Mouse (Mus musculus) midbrain, embryonic 10.5 days (tissue): ENCODE measurements around the gene Atp4b. TPM values are rescaled to one million over a fixed set of nuclear protein-coding genes. Genes with fewer than 3 reads are reported as not detected.

Source experiments
- DNase-seq: peaks from one replicate; pipeline ENCODE4 v3.0.0-alpha.2; 2017; ENCODE audit warnings: low spot score
- H3K27ac ChIP-seq: fragments of 300-500 bp; sonication (generic); replicated peaks from 2 replicates; pipeline ENCODE4 v1.5.1; 2016; ENCODE audit warnings: mild to moderate bottlenecking
- H3K27me3 ChIP-seq: fragments of 300-500 bp; sonication (generic); 2 replicates; pipeline ENCODE4 v1.6.1; 2016; ENCODE audit warnings: low read depth, mild to moderate bottlenecking; ENCODE audit not compliant: poor library complexity, severe bottlenecking
- H3K36me3 ChIP-seq: fragments of 300-500 bp; sonication (generic); 2 replicates; pipeline ENCODE4 v1.6.1; 2016; ENCODE audit warnings: mild to moderate bottlenecking, moderate library complexity
- H3K4me1 ChIP-seq: fragments of 300-500 bp; sonication (generic); 2 replicates; pipeline ENCODE4 v1.6.1; 2016
- H3K4me3 ChIP-seq: fragments of 300-500 bp; sonication (generic); 2 replicates; pipeline ENCODE4 v1.5.1; 2016; ENCODE audit warnings: mild to moderate bottlenecking, moderate library complexity
- H3K9me3 ChIP-seq: fragments of 300-500 bp; sonication (generic); replicated peaks from 2 replicates; pipeline ENCODE4 v1.6.1; 2016; ENCODE audit warnings: mild to moderate bottlenecking
- WGBS: fragments of 180-500 bp; shearing (Covaris S2); methylation state at CpG from one replicate; pipeline ENCODE4 v1.1.7; 2016; 5-methylcytosine and 5-hydroxymethylcytosine counted together
- polyA plus RNA-seq: library from polyadenylated mRNA; unstranded; fragments of >200 nt; fragmentation: Nextera tagmentation; extraction: Ambion mirVana; gene quantifications from 2 replicates; pipeline ENCODE4 v1.2.1, GENCODE M21; 2016

Gene Atp4b
- polyA plus RNA-seq, 1 experiment from 2014 or later = not detected

DNA sequence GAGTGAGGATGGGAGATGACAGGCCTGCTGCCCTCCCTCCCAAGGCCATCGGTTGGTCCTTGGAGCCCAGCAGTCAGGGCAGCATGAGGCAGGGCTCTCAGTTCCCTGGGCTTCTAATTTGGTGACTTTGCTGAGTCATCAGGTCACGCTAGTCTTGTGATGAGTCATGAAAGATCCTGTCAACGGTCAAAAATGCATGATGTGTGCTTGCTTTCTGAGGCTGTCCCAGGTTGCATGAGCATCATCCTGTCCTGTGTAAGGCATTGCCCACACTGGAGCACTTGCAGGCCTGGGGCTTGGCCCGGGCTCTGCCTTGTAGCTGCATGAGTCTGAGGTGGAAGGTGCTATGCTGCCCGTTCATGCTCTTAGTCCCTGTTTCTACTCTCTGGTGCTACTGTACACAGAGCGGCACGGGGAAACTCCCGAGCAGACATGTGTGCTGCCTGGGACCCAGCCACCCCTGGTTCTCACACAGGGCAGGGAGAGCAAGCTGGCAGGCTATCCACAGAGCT is 23.4 kb downstream of the Atp4b start:
- peaks cover 98% of the 10 kb centered on the region for H3K36me3 ChIP-seq
- 94% methylated on average over 8 of the region's 8 CpGs for WGBS
- H3K9me3 ChIP-seq = no peaks in the 10 kb centered on the region
- H3K27me3 ChIP-seq = no peaks in the 10 kb centered on the region
- H3K4me3 ChIP-seq = no peak overlapping the region
- H3K27ac ChIP-seq = no peak overlapping the region
- DNase-seq = no peak
- no peaks in the 10 kb centered on the region for H3K4me1 ChIP-seq

DNA sequence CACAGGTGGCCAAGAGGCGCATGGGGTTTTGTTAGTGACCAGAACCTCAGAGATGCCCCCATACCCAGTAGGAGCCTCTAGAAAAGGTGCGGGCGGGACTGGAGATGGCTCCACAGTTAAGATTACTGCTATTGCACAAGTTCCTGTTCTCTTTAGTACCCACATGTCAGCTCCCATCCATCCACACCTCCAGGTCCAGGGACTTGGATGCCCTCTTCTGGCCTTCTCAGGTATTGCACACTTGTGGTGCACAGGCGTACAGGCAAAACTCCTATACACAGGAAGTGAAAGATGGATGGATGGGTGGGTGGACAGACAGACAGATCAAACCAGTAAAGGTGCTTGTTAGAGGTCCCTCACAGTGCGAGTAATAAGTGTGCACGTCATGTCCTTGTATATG is 34.8 kb downstream of the Atp4b start:
- Histone ChIP-seq H3K9me3 (no peaks in the 10 kb centered on the region; the same call in 1 of the 2 replicates), H3K27me3 (no peaks in the 10 kb centered on the region), H3K4me1 (no peaks in the 10 kb centered on the region), H3K4me3 (no peak overlapping the region), H3K36me3 (peaks cover 100% of the 10 kb centered on the region), H3K27ac (no peak overlapping the region)
- 97% methylated on average over 6 of the region's 6 CpGs for WGBS
- peak; percentile 23 for DNase-seq

DNA sequence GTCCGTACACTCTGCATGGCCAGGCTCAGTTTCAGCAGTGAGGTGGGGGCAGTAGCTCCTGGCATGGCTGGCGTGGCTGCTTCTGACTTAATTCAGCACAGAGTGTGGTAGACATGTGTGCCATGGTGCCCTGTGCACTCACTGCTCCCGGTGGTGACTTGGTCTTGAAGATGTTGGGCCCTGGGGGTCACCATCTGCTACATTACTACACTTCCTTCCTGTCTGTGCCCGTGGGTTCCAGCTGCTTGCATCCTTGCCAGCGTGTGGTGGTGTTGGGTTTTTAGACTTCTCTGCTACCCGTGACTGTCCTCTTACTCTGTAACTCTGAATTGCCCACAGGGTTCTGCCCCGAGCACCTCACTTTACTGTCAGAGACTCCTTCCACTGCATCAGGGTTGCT is 36.4 kb downstream of the Atp4b start:
- Histone ChIP-seq H3K36me3 (peaks cover 100% of the 10 kb centered on the region), H3K27me3 (no peaks in the 10 kb centered on the region), H3K4me1 (no peaks in the 10 kb centered on the region), H3K9me3 (no peaks in the 10 kb centered on the region; the same call in 1 of the 2 replicates), H3K27ac (no peak overlapping the region), H3K4me3 (no peak overlapping the region)
- DNase-seq = no peak
- WGBS = 92% methylated on average over 7 of the region's 7 CpGs

GRCm38 (mm10) chr8:13356681-13357080 is 39.9 kb downstream of the Atp4b start:
- H3K4me1 ChIP-seq = no peaks in the 10 kb centered on the region
- no peaks in the 10 kb centered on the region; the same call in 1 of the 2 replicates for H3K9me3 ChIP-seq
- no peaks in the 10 kb centered on the region for H3K27me3 ChIP-seq
- no peak overlapping the region for H3K27ac ChIP-seq
- H3K36me3 ChIP-seq = peaks cover 100% of the 10 kb centered on the region
- 87% methylated on average over 10 of the region's 10 CpGs for WGBS
- no peak for DNase-seq
- no peak overlapping the region for H3K4me3 ChIP-seq

DNA sequence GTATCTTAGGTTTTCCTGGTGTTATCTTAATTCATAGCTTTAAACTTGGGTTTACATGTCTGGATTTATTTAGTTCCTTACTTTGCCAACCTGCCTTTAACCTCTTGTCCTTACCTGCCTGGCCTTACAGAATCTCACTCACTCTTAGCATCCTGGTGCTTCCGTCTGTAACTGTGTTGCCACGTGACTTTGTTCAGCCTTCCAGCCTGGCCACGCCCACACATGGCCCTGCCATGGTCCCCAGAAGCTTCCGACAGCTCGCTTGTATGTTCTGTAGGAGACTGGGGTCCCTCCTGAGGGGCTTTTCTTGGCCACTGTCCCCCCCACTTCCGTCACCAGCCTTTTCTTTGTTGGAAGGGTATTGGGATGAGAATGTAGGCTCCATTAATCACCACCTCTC is 40.4 kb downstream of the Atp4b start:
- peaks cover 100% of the 10 kb centered on the region for H3K36me3 ChIP-seq
- no peak overlapping the region for H3K4me3 ChIP-seq
- WGBS = 88% methylated on average over 6 of the region's 6 CpGs

GRCm38 (mm10) chr8:13353883-13354282 is 42.7 kb downstream of the Atp4b start:
- Histone ChIP-seq H3K27ac (no peak overlapping the region), H3K36me3 (peaks cover 100% of the 10 kb centered on the region), H3K27me3 (no peaks in the 10 kb centered on the region), H3K9me3 (no peaks in the 10 kb centered on the region), H3K4me3 (no peak overlapping the region), H3K4me1 (no peaks in the 10 kb centered on the region)
- WGBS = 87% methylated on average over 4 of the region's 4 CpGs
- DNase-seq = no peak

More for the DNA sequence above, 40.4 kb downstream of the Atp4b start:
- no peak for DNase-seq
- Histone ChIP-seq H3K27ac (no peak overlapping the region), H3K27me3 (no peaks in the 10 kb centered on the region), H3K9me3 (no peaks in the 10 kb centered on the region; the same call in 1 of the 2 replicates), H3K4me1 (no peaks in the 10 kb centered on the region)

- no peaks in the 10 kb centered on the region for H3K27me3 ChIP-seq
- H3K4me1 ChIP-seq = no peaks in the 10 kb centered on the region
- WGBS = 90% methylated on average over 9 of the region's 9 CpGs
- H3K9me3 ChIP-seq = no peaks in the 10 kb centered on the region
- H3K27ac ChIP-seq = no peak overlapping the region
- H3K4me3 ChIP-seq = no peak overlapping the region
- H3K36me3 ChIP-seq = peaks cover 100% of the 10 kb centered on the region
- DNase-seq = no peak
Observed at GRCm38 (mm10) chr8:13353155-13353833, 43.3 kb downstream of the Atp4b start.

DNA sequence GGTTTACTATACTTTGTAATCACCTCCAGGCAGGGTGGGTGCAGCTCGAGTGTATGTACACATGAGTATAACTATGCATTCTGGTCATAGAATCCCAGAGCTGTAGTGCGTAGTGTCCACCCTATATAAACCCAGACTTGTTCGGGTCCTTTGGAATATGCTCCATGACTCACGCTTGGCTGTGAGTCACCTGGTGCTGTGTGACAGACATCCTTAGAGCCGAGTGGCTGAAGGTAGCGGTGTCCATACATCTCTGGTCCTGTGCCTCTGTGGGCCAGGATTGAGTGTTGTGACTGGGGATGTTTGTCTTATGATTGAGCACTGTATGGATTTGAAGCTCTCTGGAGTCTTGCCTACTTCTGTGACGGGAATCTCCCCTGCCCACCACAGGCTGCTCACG is 44.0 kb downstream of the Atp4b start:
- DNase-seq = no peak
- H3K9me3 ChIP-seq = no peaks in the 10 kb centered on the region
- WGBS = 93% methylated on average over 8 of the region's 8 CpGs
- H3K4me3 ChIP-seq = no peak overlapping the region
- H3K4me1 ChIP-seq = no peaks in the 10 kb centered on the region
- H3K27me3 ChIP-seq = no peaks in the 10 kb centered on the region
- peaks cover 100% of the 10 kb centered on the region for H3K36me3 ChIP-seq
- no peak overlapping the region for H3K27ac ChIP-seq

DNA sequence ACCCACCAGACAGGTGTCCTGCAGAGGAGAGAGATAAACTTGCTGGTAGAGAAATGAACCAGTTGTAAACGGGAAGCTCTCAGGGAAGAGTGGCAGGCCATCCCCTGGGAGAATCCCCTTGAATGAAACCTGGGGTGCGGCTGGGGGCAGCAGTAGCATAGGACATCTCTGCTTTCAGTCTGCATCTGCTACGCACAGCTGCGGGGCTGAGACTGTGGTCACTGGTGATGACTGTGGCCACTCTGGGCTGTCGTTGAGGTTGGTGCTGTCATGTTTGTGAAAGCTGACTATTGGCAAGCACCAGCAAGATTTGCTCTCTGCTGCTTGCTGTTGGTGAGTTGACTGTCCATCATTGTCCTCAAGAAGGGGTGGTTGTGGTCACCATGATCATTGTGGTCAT is 45.0 kb downstream of the Atp4b start:
- H3K36me3 ChIP-seq = peaks cover 100% of the 10 kb centered on the region
- H3K4me1 ChIP-seq = no peaks in the 10 kb centered on the region
- 89% methylated on average over 5 of the region's 5 CpGs for WGBS
- no peaks in the 10 kb centered on the region for H3K27me3 ChIP-seq
- no peak overlapping the region for H3K27ac ChIP-seq
- no peak overlapping the region for H3K4me3 ChIP-seq
- H3K9me3 ChIP-seq = no peaks in the 10 kb centered on the region
- DNase-seq = no peak

DNA sequence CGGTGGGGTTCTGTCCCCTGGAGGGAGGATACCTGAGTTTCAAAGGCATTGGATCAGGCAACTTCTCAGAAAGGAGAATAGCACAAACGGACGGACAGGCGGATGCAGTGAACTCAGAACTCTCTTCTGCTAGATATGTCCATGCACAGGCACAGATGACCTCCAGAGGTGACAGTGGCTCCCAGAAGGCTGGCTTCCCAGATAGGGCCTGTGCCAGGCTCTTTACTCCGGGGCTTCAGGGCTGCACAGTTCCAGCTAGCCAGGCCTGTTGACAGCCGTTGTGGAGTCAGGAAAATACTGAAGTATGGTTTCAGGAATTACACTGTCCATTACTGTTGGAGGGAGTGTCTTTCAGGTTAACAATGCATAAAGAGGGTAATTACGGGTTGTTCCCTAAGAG is 46.6 kb downstream of the Atp4b start:
- peaks cover 100% of the 10 kb centered on the region for H3K36me3 ChIP-seq
- no peak overlapping the region for H3K4me3 ChIP-seq
- no peak overlapping the region for H3K27ac ChIP-seq
- H3K27me3 ChIP-seq = no peaks in the 10 kb centered on the region
- H3K9me3 ChIP-seq = no peaks in the 10 kb centered on the region
- 93% methylated on average over 7 of the region's 7 CpGs for WGBS
- no peak for DNase-seq
- H3K4me1 ChIP-seq = no peaks in the 10 kb centered on the region

DNA sequence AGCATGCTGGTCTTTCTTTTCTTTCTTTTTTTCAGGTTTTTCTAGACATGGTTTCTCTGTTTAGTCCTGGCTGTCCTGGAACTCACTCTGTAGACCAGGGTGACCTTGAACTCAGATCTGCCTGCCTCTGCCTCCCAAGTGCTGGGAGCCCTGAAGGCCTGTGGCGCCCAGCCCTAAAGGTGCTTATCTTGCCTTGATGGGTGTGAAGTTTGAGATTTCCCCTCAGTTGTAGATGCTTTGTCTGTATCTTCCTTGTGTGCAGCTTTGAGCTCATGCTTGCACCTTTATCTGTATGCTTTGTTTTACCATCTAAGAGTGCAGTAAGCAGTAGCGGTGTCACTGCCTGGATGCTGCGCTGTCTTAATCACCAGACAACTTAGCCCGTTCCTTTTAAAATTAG is 53.5 kb downstream of the Atp4b start:
- peaks cover 80% of the 10 kb centered on the region for H3K36me3 ChIP-seq
- no peaks in the 10 kb centered on the region for H3K27me3 ChIP-seq
- H3K4me1 ChIP-seq = peaks cover 30% of the 10 kb centered on the region
- no peak overlapping the region for H3K4me3 ChIP-seq
- DNase-seq = no peak
- no peak overlapping the region for H3K27ac ChIP-seq
- no peaks in the 10 kb centered on the region for H3K9me3 ChIP-seq
- 94% methylated on average over 4 of the region's 4 CpGs for WGBS

GRCm38 (mm10) chr8:13342340-13342739 is 54.3 kb downstream of the Atp4b start:
- DNase-seq = no peak
- 81% methylated on average over 2 of the region's 2 CpGs for WGBS
- H3K36me3 ChIP-seq = peaks cover 72% of the 10 kb centered on the region
- H3K27me3 ChIP-seq = no peaks in the 10 kb centered on the region
- H3K4me1 ChIP-seq = peaks cover 35% of the 10 kb centered on the region
- H3K4me3 ChIP-seq = no peak overlapping the region
- no peak overlapping the region for H3K27ac ChIP-seq
- H3K9me3 ChIP-seq = no peaks in the 10 kb centered on the region

DNA sequence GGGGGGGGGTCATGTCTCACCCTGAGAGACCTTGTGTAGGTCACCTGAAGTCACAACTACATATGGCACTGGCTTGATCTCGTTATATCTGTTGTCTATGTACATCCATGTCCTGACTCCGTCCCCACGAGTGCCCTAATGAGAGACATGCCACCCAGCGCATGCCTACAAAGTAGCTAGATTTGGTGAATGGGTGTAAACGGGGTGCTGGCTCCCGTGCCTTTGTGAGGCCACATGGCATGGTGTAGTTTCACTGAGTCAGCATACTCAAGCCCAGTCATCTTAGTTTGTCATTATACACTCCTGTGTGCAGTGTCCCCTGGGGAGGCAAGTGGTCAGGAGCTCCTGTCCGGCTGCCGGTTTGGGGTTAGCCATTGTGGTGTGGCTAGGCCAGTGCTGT is 56.0 kb downstream of the Atp4b start:
- DNase-seq = no peak
- WGBS = 86% methylated on average over 8 of the region's 8 CpGs
- H3K27ac ChIP-seq = no peak overlapping the region
- peak overlapping the region; percentile 94 for H3K4me3 ChIP-seq
- H3K4me1 ChIP-seq = peaks cover 35% of the 10 kb centered on the region
- no peaks in the 10 kb centered on the region for H3K9me3 ChIP-seq
- H3K36me3 ChIP-seq = peaks cover 56% of the 10 kb centered on the region
- H3K27me3 ChIP-seq = 0 out of 2 replicates have a peak, but pooled peaks cover 6% of the 10 kb centered on the region
